Mouse (Mus musculus): ENCODE results near the gene Hspb11.

The Hspb11 gene

DNA sequence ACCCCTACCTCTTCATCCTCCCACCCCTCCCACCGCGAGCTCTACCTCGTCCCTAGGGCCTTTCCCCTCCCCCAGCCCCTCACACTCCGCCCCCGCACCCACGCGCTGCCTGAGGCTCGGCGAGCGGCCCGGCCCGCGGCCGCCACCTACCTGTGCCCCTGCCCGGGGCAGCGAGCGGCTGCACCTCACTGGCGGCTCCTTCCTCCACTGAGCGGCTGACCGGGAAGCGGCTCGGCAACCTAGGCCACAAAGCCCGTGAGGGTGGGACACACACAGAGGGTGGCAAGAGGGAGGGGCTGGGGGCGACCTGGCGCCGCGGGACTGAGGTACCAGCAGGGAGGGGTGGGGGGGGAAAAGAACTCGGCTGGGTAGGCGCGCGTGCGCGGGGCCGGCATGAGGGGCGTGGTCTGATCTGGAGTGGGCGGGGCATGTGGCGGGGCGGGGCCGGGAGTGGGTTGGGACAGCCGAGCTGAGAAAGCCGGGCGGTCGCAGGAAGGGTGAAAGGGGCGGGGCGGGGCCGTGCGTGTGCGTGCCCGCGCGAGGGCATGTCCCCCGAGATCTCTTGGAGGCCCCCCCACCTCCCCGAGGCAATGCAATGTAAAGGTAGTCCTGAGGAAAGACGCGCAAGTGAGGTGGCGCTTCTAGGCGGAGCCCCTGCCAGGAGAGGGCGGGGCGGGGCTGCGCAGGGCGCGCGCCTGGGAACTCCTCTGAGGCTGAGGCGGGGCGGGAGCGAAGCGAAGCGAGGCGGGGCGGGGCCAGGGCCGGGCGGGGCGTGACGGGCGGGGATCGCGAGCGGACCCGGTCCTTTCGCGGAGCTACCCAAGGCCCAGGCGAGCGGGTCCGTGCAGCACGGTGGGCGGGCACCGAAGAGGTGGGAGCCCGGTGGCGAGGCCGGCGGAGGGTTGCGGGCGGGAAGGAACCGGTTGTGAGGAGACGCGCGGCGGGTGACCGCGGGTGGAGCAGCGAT lies at the start of gene Hspb11, which contains the start of gene Lrrc42:
Gene Hspb11 (plus strand): TSS at position 469 of the 967 bp plus-strand sequence.
Gene Lrrc42 (minus strand): TSS at position 408 of the 967 bp plus-strand sequence.
- DNase-seq (ENCODE audit: low spot score in 2 of 2), result peak; percentile 97

DNA sequence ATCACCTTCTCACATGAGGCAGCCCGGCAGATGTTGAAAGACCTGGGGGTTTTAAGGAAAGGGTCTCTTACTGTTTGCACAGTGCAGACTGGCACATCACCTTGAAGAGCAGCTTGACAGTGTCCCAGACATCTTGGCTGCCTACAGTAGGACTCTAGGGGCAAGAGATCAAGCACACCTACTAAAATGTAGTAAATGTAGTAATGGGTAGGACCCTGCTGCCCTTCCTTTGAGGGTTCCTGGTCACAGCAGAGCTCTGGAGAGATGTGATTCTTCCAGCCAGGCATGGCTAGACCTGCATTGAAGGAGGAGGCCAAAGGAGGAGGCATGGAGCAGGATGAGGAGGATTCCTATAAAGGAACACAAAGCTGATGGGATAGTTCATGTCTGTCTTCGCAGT lies 46.4 kb upstream of the Hspb11 start:
- DNase-seq (ENCODE audit: low spot score in 2 of 2), result no peak

DNA sequence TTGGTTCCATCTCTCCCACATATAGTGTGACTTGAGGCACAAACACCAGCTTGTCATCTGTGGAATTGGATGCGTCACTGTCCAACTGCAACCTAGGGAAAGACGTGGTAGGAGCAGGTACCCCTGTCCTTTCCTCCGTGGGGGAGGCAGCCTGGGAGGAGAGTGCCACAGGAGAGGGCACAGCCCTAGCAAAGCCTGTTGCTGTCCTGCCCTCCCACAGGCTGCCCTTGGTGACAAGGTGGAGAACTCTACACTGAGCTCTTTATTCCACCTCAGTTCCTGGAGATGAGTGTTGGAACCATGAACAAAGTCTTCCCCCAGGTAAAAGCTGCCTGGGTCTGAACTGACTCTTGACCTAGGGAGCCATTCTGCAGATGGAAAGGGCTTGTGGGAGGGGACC lies 44.5 kb upstream of the Hspb11 start, which contains the start of gene Ldlrad1:
Gene Ldlrad1 (plus strand): TSS at position 301 of the 400 bp plus-strand sequence.
- DNase-seq (ENCODE audit: low spot score in 2 of 2), result no peak

DNA sequence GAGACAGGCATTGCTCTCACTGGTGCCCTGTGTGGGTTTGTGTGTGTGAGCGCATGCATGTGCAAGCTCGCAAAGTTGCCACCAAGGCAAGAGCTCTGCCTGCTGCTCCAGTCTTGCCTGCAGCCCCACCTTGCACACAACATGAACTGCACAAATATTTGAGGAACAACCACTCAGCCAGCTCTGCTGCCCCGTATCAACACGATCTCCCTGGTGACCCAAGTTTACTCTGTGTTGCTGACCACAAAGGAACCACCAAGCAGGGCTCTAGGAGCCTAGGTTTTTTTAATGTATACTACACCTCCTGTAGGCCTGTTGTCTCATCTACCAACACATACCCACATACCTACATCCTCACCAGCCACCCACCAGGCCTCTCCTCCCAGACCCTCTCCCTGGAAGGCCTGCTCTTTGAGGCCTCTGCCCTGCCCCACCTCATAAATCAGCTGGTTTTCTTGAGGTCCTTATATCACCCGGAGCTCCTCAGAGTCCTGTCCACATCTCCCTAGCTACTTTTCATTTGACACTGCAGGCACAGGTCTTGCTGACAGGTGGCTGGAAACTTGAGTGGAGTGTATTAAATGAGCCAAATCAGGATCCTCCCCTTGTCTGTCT lies 42.8 kb upstream of the Hspb11 start:
- DNase-seq (ENCODE audit: low spot score in 2 of 2), result no peak

DNA sequence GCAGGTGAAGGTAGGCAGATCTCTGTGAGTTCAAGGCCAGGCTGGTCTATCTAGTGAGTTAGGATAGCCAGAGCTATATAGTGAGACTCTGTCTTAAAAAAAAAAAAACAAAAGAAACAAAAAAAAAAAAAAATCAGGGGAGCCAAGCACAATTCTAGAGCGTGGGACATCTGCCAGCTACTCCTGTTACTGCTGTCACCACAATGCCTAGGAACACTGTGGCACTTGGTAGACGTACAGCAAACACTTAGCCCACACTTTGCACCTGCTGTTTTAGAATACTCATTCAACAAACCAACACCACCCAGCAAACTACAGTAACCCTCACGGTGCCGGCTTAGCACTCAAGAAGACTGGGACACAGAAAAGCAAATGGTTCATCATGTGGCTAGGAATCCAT lies 41.9 kb upstream of the Hspb11 start:
- no peak for DNase-seq (ENCODE audit: low spot score in 2 of 2)

DNA sequence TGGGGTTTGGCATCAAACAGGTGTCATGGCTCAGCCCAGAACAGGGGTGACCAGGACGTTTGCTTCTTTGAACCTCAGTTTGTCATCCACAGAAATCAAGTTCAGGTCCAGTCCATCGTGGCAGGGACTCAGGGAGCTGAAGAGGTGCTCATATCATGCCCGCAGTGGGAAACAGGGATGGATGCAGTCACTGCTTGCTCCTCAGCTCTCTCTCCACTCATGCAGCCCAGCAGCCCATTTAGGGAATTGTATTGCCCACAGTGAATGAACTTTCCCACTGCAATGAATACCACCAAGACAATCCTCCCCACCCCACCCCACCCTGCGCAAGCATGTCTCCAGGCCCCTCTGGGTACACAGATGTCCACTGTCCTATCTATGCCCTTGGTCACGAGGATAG lies 41.5 kb upstream of the Hspb11 start:
- DNase-seq (ENCODE audit: low spot score in 2 of 2), result no peak

DNA sequence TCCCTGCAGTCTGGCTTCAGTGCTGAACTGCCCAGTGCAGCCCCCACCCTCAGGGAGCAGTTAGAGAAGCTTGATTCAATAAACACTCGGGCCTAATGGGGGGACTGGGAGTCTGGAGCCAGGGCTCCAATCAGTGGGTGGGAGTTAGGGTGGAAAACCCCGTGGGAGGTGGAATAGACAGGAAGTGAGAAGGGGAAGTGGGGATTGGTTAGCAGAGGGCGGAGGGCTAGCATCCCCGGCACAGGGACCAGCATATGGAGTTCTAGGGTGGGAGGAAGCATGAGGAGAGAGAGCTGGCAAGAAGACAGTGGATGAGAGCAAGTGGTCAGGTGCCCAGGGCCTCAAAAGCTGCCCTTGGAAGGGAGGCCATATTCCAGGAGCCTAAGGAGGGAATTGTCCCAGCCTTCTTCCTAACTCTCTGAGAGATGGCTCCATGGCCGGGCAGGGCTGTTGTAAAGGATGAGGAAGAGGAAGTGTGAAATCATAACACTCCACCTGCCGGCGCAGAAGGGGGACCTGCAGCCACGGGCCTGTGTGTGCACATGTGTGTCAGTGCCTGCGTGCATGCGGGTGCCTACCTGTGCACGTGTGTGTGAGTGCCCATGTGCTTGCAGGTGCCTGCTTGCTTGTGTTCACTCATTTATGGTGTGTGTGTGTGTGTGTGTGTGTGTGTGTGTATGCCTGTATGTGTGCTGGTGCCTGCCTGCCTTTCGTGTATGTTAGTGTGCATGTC lies 39.9 kb upstream of the Hspb11 start:
- no peak for DNase-seq (ENCODE audit: low spot score in 2 of 2)

DNA sequence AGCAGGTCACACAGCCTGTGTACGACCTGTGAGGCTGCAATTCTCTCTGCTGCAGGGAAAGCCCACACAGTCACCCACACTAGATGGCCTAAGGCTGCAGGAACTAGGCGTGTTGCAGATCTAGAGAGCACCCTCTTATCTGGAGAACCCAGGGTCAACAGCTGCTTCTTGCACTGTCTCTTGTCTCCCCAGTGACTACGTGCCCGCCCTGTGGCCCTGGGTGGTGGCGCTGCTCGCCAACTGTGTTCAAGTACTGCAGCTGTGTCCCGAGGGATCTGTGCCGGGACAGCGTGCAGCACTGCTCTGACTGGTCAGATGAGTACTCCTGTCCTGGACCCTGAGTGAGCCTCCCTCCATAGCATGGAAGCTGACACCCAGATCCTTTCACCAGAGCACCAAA lies 35.8 kb upstream of the Hspb11 start:
- peak; percentile 53 to 69 for DNase-seq (ENCODE audit: low spot score in 2 of 2)

DNA sequence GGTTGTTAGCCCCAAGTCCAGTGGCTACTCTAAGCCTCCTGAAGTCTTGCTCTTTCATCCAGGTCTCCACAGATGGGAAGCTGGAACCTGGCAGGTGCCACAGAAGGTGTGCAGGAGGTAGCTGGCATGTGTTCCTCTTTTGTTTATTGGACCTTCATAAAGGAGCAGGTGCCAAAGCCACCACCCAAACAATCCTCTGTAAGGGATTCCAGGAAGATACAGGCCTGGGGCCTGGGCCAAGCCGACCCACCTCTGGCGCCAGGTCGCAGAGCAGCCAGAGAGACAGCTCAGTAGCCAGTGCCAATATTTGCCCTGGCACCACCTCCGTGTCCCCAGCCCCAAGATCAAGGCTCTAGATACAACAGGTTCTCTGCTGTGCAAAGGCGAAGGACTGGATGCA lies 31.9 kb upstream of the Hspb11 start:
- no peak for DNase-seq (ENCODE audit: low spot score in 2 of 2)

DNA sequence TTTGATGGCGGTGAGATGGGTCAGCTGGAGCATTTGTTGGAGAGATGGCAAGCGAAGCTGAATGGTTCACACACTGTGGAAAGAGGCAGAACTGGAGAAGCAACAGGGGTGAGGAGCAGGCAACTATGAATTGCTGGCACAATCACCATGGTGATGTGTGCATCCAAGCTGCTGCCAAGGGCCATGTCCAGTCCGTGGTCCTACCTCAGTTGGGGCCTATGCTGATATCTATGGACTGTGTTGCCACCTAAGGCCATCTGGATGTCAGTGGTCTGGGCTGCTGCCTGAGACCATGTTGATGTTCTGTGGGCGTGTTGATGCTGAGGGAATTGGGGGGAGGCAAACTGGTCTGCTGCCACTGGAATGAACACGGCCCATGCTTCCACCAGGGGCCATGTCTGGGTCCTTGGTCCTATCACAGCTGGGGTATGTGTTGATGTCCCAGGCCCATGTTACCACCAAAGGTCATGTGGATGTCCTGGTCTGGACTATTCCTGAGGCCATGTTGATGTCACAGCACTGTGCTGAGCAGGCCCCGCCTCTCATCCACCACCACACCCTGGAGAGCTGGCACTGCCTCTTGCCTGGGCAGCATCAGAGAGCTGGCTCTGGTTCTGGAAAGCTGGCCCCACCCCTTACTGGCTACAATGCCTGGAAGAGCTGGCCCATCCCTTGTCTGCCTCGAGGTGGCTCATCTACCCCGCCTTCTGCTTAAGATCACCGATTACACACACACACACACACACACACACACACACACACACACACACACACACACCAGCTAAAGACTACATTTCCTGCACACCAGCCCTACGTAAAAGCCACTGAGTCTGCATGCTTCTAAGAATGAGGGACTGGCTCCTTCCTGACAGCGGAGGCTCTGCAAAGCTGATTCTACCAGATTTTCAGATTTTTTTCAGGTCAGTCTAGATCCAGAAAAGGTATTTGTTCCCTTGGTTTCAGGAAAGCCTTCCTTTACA lies 29.9 kb upstream of the Hspb11 start:
- DNase-seq (ENCODE audit: low spot score in 2 of 2), result peak; percentile 10 to 13

DNA sequence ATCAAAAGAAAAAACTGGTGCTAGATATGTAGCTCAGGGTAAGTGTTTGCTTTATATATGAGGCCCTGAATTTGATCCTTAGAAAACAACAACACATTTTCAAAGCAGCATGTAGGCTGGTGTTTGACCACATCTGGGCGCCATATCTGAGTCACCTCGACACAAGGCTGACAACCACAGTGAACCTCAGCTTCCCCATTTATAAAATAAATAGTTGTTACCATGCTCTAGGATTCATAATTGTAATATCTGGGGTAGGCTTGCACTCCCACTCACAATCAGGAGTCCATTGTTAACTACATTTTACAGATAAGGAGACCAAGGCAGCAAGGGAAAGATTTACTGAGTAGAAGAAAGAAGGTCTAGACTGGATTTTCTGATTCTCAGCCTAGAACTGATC lies 27.1 kb upstream of the Hspb11 start:
- DNase-seq (ENCODE audit: low spot score in 2 of 2), result no peak

DNA sequence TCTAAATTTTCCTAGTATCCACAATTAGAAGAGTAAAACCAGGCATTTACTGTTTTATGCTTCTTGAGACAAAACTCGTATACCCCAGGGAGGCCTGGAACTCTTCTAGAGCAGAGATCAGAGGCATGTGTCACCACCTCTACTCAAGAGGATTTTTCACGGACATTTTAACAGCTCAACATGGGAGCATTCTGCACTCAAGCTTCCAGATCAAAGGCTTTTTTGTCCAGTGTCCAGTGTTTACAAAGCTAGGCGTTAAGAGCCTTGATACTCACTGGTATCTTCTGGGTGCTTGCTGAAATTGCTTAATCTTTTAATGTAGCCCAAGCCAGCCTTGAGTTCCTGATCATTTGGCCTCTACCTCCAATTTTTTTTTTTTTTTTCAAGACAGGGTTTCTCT lies 21.2 kb upstream of the Hspb11 start:
- no peak for DNase-seq (ENCODE audit: low spot score in 2 of 2)

DNA sequence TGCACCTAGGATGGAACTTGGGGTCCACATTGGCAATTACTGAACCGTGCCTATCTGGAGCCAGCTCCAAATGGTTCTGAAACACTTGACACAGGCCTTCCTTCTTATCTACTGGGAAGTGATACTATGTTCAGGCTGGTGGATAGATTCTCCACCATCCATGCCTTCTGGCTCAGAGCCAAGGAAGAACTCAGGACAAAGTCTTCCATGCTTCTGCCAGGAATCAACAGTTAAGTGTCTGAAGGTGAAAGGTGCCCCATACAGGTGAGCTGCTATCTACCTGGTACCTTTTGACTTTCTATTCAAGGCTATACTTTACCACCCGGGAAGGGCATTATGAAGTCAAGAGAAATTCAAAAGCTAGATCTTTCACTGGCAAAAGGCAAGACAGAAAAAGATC lies 15.1 kb upstream of the Hspb11 start:
- no peak for DNase-seq (ENCODE audit: low spot score in 2 of 2)

DNA sequence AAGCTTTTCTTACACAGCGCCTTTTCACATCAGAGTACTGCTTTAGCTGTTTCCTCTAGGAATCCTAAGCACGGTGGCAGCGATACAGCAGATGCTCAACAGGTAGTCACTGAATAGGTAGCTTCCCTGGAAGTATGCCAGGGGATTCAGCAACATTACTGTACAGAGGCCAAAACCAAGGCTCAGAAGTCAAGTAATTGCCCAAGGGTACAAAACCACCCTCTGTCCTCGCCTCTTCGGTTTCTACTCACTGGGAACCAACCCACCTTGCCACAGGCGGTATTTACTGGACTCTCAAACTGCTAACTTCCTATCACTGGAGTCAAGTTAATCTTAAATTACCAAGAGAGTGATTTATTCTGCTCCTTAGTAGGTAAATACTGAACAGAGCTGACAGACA lies 13.2 kb upstream of the Hspb11 start:
- no peak for DNase-seq (ENCODE audit: low spot score in 2 of 2)

DNA sequence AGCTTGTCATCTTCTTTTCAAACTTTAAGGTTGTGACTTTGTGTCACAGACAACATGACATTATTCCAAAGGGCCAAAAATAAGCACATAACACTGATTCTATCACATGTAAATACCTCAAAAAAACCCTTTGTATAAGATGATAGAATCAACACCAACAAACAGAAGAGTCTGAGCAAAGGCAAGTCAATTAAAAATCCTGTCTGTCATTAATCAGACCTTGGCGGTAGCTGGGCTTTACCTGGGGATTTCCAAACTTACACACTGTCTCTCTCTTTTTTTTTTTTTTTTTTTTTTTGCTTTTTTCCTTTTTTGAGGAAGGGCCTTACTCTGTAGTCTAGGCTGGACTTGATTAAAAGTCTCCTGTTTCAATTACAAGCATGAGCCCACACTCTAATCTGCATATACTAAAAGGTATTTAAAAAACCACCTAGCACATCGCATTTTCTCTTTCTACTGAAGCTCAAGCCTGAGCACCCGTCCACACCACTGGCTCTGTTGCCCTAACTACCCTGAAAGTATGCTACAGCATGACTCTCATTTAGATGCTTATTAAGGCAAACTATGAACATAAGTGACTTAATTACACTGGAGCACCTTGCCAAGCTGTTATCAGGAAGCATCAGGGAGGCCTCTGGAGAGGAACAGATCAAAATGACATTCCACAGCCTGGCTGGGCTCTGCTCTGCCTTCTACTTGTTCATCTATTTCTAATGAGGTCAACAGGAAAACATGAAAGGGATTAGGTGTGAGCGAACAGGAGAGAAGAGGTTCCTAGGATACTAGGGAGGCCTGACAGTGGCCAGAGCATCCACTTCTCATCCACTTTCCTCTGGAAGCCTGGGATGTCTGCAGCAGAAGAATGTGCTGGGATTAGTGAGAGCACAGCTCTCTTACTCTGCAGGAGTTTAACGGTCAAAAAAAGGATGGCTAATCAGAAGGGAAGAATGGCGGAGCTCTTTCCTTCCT lies 9.7 kb upstream of the Hspb11 start:
- no peak for DNase-seq (ENCODE audit: low spot score in 2 of 2)

DNA sequence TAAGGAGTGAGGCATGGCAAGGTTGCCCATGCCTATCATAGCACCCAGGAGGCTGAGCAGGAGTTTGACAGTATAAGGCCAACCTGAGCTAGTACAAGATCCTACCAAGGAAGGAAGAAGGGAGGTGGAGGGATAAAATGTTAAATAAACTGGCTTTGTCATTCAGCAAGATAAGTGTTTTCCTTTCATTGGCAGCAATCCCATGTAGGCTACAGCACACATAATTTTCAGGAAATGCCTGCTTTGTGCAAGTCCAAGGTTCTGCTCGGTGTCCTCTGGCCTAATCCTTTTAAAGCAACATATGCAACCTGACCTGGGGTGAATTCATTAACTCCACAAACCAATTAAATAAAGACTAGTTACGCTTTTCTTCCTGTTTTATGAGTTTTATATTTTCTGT lies 8.0 kb upstream of the Hspb11 start:
- DNase-seq (ENCODE audit: low spot score in 2 of 2), result no peak

DNA sequence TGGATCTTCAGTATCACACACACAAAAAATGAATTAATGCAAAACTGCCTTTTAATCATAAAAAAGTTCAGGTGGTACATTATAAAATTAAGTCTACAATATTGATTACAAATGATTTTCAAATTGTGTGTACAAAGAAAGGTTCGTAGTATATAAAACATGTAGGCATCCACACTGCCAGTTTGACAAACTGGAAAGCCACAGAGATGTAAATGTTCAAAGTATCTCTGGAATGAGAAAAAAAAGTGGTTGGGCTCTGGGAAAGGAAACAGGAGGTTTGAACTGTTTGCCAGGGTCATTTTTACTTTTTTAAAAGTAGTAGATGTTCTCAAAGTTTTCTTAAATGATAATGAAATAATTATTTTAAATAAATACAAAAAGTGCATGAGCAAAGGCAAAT lies 7.4 kb upstream of the Hspb11 start:
- no peak for DNase-seq (ENCODE audit: low spot score in 2 of 2)

DNA sequence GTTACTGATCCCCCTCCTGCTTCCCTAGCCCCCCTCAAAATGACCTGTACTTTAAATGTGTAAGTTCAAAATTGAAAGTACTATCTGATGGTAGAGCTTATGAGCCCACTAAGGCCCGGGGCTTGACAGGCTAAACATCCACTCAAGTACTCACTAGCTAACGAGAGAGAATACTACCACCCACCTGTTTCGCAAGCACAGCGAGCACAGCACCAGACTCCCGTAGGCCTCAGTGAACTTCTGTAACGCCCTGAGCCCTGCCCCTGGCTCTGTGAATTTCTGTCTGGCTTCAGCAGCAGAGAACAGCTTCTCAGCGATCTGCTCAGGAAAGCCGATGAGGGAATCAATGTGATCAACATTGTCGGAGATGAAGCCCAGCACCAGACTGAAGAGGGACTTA lies 6.3 kb upstream of the Hspb11 start:
- no peak for DNase-seq (ENCODE audit: low spot score in 2 of 2)

DNA sequence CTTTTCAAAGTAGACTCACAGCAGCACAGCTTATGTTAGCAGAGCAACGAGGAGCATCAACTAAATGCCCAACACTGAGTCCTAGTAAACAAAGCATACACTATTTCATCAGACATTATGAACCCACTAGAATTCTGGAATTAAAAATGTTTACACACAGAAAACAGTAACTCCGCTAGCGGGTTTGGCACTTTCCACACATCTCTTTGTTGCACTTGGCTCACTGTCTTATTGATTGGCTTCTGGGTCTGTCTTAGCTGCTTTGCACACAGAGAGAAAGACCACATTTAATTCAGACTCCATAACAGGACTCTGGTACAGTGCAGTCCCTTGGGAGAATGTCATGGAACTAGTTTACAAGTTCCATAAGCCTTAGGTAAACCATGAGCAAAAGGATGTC lies 5.3 kb upstream of the Hspb11 start:
- DNase-seq (ENCODE audit: low spot score in 2 of 2), result no peak

DNA sequence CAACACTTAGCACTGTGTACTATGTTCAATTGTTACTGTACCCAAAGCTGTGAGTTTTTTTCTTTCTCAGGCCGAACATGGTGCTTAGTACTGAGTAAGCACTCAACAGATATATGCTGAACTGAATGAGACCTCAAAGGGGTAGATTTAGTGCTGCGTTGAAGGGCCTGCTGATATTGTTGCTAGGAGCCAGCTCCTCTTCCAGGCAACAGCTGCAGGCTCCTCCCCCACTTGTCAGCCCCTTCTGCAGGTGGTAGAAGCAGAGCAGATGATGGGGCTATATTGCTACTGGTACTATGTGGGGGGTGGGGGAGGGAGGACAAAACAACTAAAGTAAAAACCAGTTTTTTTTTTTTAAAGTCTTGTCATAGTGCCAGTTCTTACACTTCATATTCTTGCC lies 3.9 kb upstream of the Hspb11 start:
- DNase-seq (ENCODE audit: low spot score in 2 of 2), result no peak
